Mouse (Mus musculus) frontal cortex, adult 2 months (tissue): ENCODE measurements around the gene Rbl2. TPM values are rescaled to one million over a fixed set of nuclear protein-coding genes. Genes with fewer than 3 reads are reported as not detected.

Source experiments
- DNase-seq, 2 experiments: peaks; one replicate each; pipeline ENCODE4 v3.0.0; 2022; ENCODE audit warnings: low spot score in 1 of 2; ENCODE audit errors: extremely low spot score in 1 of 2
- polyA plus RNA-seq: library from polyadenylated mRNA; depleted of rRNA; stranded (reverse); fragments of >200 nt; gene quantifications from 2 replicates; pipeline ENCODE4 v1.2.3, GENCODE M21; 2012; rRNA removed

The Rbl2 gene
- polyA plus RNA-seq, 1 experiment, result 38.5 TPM

- no peak for DNase-seq
Measured at GRCm38 (mm10) chr8:91158617-91159016, 88.8 kb downstream of the Rbl2 start.

- no peak for DNase-seq
Measured at GRCm38 (mm10) chr8:91159959-91160800, 90.3 kb downstream of the Rbl2 start.

- no peak for DNase-seq
Measured at GRCm38 (mm10) chr8:91170152-91170551, 100.3 kb downstream of the Rbl2 start.

GRCm38 (mm10) chr8:91170914-91171313 is 101.1 kb downstream of the Rbl2 start:
- peak in 1 of 2 experiments; percentile 28 for DNase-seq

GRCm38 (mm10) chr8:91171605-91172004 is 101.7 kb downstream of the Rbl2 start:
- DNase-seq, result no peak

Other genes with a start within 250 kb of the Rbl2 start
- gene Chd9, start 241.7 kb upstream of the Rbl2 start, polyA plus RNA-seq, result 222 and 304 TPM in 2 replicates
- 106 and 108 TPM in 2 replicates for gene Aktip, start 129.9 kb downstream of the Rbl2 start, polyA plus RNA-seq
- 7.2 and 8.9 TPM in 2 replicates for gene Rpgrip1l, start 243.2 kb downstream of the Rbl2 start, polyA plus RNA-seq
- 104 and 112 TPM in 2 replicates for gene Fto, start 243.5 kb downstream of the Rbl2 start, polyA plus RNA-seq